Mouse (Mus musculus) forebrain, embryonic 13.5 days (tissue): Measurements from ENCODE around the gene Slc35a5. TPM values are rescaled to one million over a fixed set of nuclear protein-coding genes. Genes with fewer than 3 reads are reported as not detected.

ENCODE experiments used
- polyA plus RNA-seq: library from polyadenylated mRNA; unstranded; fragments of >200 nt; fragmentation: Nextera tagmentation; extraction: Ambion mirVana; gene quantifications from 2 replicates; pipeline ENCODE4 v1.2.1, GENCODE M21; 2015

The Slc35a5 gene
- polyA plus RNA-seq, 1 experiment from 2014 or later = 23.6 TPM

Other genes starting within 250 kb of the Slc35a5 start
- gene Cd200r3, start 215.0 kb downstream of the Slc35a5 start, polyA plus RNA-seq = not detected in 2 replicates
- 6.6 and 7.3 TPM in 2 replicates for gene Ccdc80, start 65.3 kb downstream of the Slc35a5 start, polyA plus RNA-seq
- 42.9 and 43.2 TPM in 2 replicates for gene Atg3, start 79 bp upstream of the Slc35a5 start, polyA plus RNA-seq
- gene Btla, start 65.6 kb upstream of the Slc35a5 start, polyA plus RNA-seq = 0.30 and 0.48 TPM in 2 replicates